Mouse (Mus musculus) right cerebral cortex, postnatal 4 days (tissue): ENCODE data around the gene Fam149a.
"Not testable (repeated sequence)": the region's sequence is repeated elsewhere in the genome, so short reads cannot be mapped to it uniquely, and the experiment has no call there.

Experiments
- DNase-seq: peaks from one replicate; pipeline ENCODE4 v3.0.0-alpha.2; 2022

Gene Fam149a

GRCm38 (mm10) chr8:45330856-45331255 is 51.2 kb downstream of the Fam149a start:
- DNase-seq, result no peak

- DNase-seq, result no peak
These were observed 52.7 kb downstream of the Fam149a start for GRCm38 (mm10) chr8:45329206-45329980.

- not testable (repeated sequence) for DNase-seq
These were observed 55.0 kb downstream of the Fam149a start for GRCm38 (mm10) chr8:45327076-45327475.

- no peak for DNase-seq
These were observed 57.9 kb downstream of the Fam149a start for GRCm38 (mm10) chr8:45324151-45324550.

- DNase-seq, result no peak
These were observed 60.7 kb downstream of the Fam149a start for GRCm38 (mm10) chr8:45321365-45321764.

GRCm38 (mm10) chr8:45320930-45321329 is 61.2 kb downstream of the Fam149a start:
- DNase-seq, result no peak

GRCm38 (mm10) chr8:45310967-45311366 is 71.1 kb downstream of the Fam149a start:
- DNase-seq, result no peak

GRCm38 (mm10) chr8:45308366-45308765 is 73.7 kb downstream of the Fam149a start, which contains the start of gene Gm45753:
Gene Gm45753 (minus strand): TSS chr8:45308466.
- no peak for DNase-seq

- DNase-seq, result no peak
These were observed 76.6 kb downstream of the Fam149a start for GRCm38 (mm10) chr8:45305479-45305878.

- no peak for DNase-seq
These were observed 77.7 kb downstream of the Fam149a start for GRCm38 (mm10) chr8:45304354-45304753.

- DNase-seq, result no peak
These were observed 79.7 kb downstream of the Fam149a start for GRCm38 (mm10) chr8:45302390-45302789.

GRCm38 (mm10) chr8:45295276-45295675 is 86.8 kb downstream of the Fam149a start:
- no peak for DNase-seq

- no peak for DNase-seq
These were observed 87.4 kb downstream of the Fam149a start, which contains the start of gene Klkb1 for GRCm38 (mm10) chr8:45294687-45295086. Gene Klkb1 (minus strand): TSS chr8:45294859.

- peak; percentile 12 for DNase-seq
These were observed 90.3 kb downstream of the Fam149a start for GRCm38 (mm10) chr8:45291790-45292189.
